Mouse (Mus musculus): ENCODE measurements around the gene Dnm2. TPM values are rescaled to one million over a fixed set of nuclear protein-coding genes. Genes with fewer than 3 reads are reported as not detected.
"Not testable (repeated sequence)": the region's sequence is repeated elsewhere in the genome, so short reads cannot be mapped to it uniquely, and the experiment has no call there.

Dnm2 gene
- polyA plus RNA-seq, 1 experiment from 2014 or later = 53.1 TPM

DNA sequence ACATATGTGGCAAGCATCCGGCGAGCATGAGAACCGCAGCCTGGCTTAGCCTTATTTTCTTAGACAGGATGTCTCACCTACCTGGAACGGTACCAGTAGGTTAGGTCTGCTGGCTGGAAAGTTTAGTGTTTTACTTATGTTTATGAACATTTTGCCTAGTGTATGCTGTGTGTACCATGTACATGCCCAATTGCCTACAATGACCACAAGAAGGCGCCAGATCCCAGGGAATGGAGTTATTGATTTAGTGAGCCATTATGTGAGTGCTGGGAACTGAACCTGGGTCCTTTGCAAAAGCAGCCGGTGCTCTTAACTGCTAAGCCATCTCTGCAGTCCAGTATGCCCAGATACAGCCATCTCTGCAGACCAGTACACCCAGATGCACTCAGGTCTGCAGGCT lies 53.0 kb downstream of the Dnm2 start:
- H3K27ac ChIP-seq (ENCODE audit: low read depth, low read length) = no peak overlapping the region
- peaks cover 58% of the 10 kb centered on the region for H3K36me3 ChIP-seq (ENCODE audit: control insufficient read depth, insufficient read depth, low read length)
- H3K9me3 ChIP-seq (ENCODE audit: control insufficient read depth, low read length) = no peaks in the 10 kb centered on the region
- WGBS = 98% methylated on average over 6 of the region's 6 CpGs
- no peak overlapping the region for H3K9ac ChIP-seq (replicated peaks; ENCODE audit: low read depth, low read length)
- ATAC-seq (ENCODE audit: low read depth) = no peak
- H3K4me1 ChIP-seq (ENCODE audit: control insufficient read depth, insufficient read depth, low read length) = no peaks in the 10 kb centered on the region
- H3K4me3 ChIP-seq (ENCODE audit: low read depth, low read length) = no peak overlapping the region
- H3K4me2 ChIP-seq (ENCODE audit: low read depth, low read length) = no peak overlapping the region
- H3K27me3 ChIP-seq (ENCODE audit: control insufficient read depth, insufficient read depth, low read length) = no peaks in the 10 kb centered on the region

DNA sequence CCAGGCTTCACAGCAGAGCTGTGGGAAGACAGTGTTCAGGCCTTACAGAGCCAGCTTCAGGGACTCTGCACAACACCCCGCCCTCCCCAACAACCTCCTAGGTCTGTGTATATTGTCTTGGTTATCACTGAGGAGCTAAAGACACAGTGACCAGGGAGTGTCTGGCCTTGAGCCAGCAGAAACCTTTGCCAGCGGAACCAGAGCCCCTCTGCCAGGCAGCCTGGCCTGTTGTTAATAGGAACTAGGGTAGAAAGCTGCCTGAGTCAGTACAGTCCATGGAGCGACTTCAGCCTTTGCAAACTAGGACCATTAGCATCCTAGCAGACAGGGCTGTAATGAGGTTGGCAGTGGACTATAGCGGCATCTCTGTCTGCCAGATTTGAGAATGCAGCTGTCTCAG lies 59.4 kb downstream of the Dnm2 start:
- Histone ChIP-seq H3K9me3 (ENCODE audit: control insufficient read depth, low read length) (no peaks in the 10 kb centered on the region), H3K27me3 (ENCODE audit: control insufficient read depth, insufficient read depth, low read length) (no peaks in the 10 kb centered on the region), H3K4me3 (ENCODE audit: low read depth, low read length) (no peak overlapping the region), H3K9ac (replicated peaks; ENCODE audit: low read depth, low read length) (no peak overlapping the region), H3K4me2 (ENCODE audit: low read depth, low read length) (no peak overlapping the region), H3K4me1 (ENCODE audit: control insufficient read depth, insufficient read depth, low read length) (no peaks in the 10 kb centered on the region), H3K27ac (ENCODE audit: low read depth, low read length) (no peak overlapping the region), H3K36me3 (ENCODE audit: control insufficient read depth, insufficient read depth, low read length) (peaks cover 25% of the 10 kb centered on the region)
- no peak for ATAC-seq (ENCODE audit: low read depth)
- WGBS = 86% methylated on average over 4 of the region's 4 CpGs

DNA sequence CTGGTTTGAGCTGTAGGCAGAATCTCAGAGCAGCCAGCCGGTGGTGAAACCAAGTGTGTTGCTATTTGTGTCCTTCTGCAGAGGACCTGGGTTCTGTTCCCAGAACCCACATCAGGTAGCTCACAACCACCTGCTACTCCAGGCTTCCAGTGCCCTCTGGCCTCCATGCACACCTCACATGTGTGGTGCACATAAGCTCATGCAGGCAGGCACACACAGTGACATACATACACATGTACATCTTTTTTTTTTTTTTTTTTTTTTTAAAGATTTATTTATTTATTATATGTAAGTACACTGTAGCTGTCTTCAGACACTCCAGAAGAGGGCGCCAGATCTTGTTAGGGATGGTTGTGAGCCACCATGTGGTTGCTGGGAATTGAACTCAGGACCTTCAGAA lies 63.5 kb downstream of the Dnm2 start:
- ATAC-seq (ENCODE audit: low read depth); H3K9me3 ChIP-seq (ENCODE audit: control insufficient read depth, low read length); H3K4me3 ChIP-seq (ENCODE audit: low read depth, low read length); H3K4me1 ChIP-seq (ENCODE audit: control insufficient read depth, insufficient read depth, low read length); H3K9ac ChIP-seq (replicated peaks; ENCODE audit: low read depth, low read length); H3K27ac ChIP-seq (ENCODE audit: low read depth, low read length); H3K4me2 ChIP-seq (ENCODE audit: low read depth, low read length); H3K27me3 ChIP-seq (ENCODE audit: control insufficient read depth, insufficient read depth, low read length): not testable (repeated sequence)
- WGBS = 100% methylated on average over 1 of the region's 2 CpGs
- H3K36me3 ChIP-seq (ENCODE audit: control insufficient read depth, insufficient read depth, low read length) = peaks cover 23% of the 10 kb centered on the region

DNA sequence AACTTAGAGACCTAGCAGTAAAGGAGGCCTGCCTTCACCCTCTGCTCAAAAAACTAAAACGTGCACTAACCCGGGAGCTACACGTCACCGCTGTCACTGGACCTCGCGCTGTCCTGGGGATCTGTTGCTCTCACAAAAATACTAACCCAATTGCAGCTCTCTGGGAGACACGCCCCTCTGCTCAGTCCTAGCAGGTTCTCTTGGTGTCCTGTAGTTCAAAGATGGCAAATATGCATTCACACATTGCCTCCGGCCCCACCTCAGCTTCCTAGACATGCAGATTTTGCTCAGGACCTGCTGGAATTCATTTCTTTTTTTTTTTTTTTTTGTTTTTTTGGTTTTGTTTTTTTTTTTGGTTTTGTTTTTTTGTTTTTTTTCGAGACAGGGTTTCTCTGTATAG lies 66.0 kb downstream of the Dnm2 start:
- Histone ChIP-seq H3K4me2 (ENCODE audit: low read depth, low read length) (no peak overlapping the region), H3K9ac (replicated peaks; ENCODE audit: low read depth, low read length) (no peak overlapping the region), H3K27me3 (ENCODE audit: control insufficient read depth, insufficient read depth, low read length) (no peaks in the 10 kb centered on the region), H3K4me1 (ENCODE audit: control insufficient read depth, insufficient read depth, low read length) (no peaks in the 10 kb centered on the region), H3K27ac (ENCODE audit: low read depth, low read length) (no peak overlapping the region), H3K36me3 (ENCODE audit: control insufficient read depth, insufficient read depth, low read length) (peaks cover 15% of the 10 kb centered on the region), H3K4me3 (ENCODE audit: low read depth, low read length) (no peak overlapping the region), H3K9me3 (ENCODE audit: control insufficient read depth, low read length) (no peaks in the 10 kb centered on the region)
- 88% methylated on average over 9 of the region's 9 CpGs for WGBS
- ATAC-seq (ENCODE audit: low read depth) = no peak

DNA sequence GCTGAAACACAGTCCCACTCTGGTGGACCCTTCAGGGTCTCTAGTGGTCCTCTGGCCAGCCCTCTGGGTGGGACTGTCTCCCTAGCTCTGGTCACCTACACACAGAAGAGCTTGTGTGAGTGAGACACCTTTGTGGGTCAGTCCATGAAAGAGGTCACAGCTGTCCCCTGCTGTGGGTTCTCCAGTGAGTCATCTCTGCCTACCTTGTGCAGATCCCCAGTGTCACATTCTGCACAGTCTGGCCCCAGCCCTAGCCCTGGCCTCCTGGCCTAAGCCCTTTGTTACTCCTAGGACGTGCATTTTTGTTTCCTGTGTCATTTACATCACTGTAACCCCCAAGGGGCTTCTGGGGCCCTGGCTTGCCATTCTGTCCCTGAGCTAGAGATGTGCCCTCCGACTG lies 69.2 kb downstream of the Dnm2 start:
- no peaks in the 10 kb centered on the region for H3K27me3 ChIP-seq (ENCODE audit: control insufficient read depth, insufficient read depth, low read length)
- no peak overlapping the region for H3K27ac ChIP-seq (ENCODE audit: low read depth, low read length)
- H3K36me3 ChIP-seq (ENCODE audit: control insufficient read depth, insufficient read depth, low read length) = peaks cover 11% of the 10 kb centered on the region; the same call in 1 of the 2 replicates
- WGBS = 50% methylated on average over 2 of the region's 2 CpGs
- H3K9me3 ChIP-seq (ENCODE audit: control insufficient read depth, low read length) = no peaks in the 10 kb centered on the region
- no peak for ATAC-seq (ENCODE audit: low read depth)
- no peaks in the 10 kb centered on the region for H3K4me1 ChIP-seq (ENCODE audit: control insufficient read depth, insufficient read depth, low read length)
- no peak overlapping the region for H3K9ac ChIP-seq (replicated peaks; ENCODE audit: low read depth, low read length)
- no peak overlapping the region for H3K4me3 ChIP-seq (ENCODE audit: low read depth, low read length)
- H3K4me2 ChIP-seq (ENCODE audit: low read depth, low read length) = no peak overlapping the region

DNA sequence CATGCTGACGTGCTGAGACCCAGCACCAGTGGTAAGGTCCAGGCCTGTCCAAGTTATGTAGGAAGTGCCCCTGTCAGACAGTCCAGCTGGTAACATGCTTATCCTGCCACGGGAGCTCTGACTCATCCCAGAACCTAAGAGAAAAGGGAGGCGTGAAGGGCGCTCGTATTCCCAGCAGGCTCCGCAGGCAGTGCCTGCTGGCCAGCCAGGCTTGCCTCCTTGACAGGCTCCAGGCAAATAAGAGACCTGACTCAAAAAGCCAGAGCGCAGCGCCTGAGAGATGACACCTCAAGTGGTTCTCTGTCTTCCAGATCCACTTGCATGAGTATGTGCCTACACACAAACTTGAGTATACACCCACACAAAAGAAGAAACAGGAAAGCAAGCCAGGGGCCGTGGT lies 70.0 kb downstream of the Dnm2 start:
- no peak overlapping the region for H3K9ac ChIP-seq (replicated peaks; ENCODE audit: low read depth, low read length)
- no peaks in the 10 kb centered on the region for H3K4me1 ChIP-seq (ENCODE audit: control insufficient read depth, insufficient read depth, low read length)
- no peak overlapping the region for H3K4me3 ChIP-seq (ENCODE audit: low read depth, low read length)
- H3K9me3 ChIP-seq (ENCODE audit: control insufficient read depth, low read length) = no peaks in the 10 kb centered on the region
- H3K4me2 ChIP-seq (ENCODE audit: low read depth, low read length) = no peak overlapping the region
- H3K27ac ChIP-seq (ENCODE audit: low read depth, low read length) = no peak overlapping the region
- peaks cover 11% of the 10 kb centered on the region; the same call in 1 of the 2 replicates for H3K36me3 ChIP-seq (ENCODE audit: control insufficient read depth, insufficient read depth, low read length)
- no peaks in the 10 kb centered on the region for H3K27me3 ChIP-seq (ENCODE audit: control insufficient read depth, insufficient read depth, low read length)
- no peak for ATAC-seq (ENCODE audit: low read depth)
- WGBS = 83% methylated on average over 9 of the region's 9 CpGs

DNA sequence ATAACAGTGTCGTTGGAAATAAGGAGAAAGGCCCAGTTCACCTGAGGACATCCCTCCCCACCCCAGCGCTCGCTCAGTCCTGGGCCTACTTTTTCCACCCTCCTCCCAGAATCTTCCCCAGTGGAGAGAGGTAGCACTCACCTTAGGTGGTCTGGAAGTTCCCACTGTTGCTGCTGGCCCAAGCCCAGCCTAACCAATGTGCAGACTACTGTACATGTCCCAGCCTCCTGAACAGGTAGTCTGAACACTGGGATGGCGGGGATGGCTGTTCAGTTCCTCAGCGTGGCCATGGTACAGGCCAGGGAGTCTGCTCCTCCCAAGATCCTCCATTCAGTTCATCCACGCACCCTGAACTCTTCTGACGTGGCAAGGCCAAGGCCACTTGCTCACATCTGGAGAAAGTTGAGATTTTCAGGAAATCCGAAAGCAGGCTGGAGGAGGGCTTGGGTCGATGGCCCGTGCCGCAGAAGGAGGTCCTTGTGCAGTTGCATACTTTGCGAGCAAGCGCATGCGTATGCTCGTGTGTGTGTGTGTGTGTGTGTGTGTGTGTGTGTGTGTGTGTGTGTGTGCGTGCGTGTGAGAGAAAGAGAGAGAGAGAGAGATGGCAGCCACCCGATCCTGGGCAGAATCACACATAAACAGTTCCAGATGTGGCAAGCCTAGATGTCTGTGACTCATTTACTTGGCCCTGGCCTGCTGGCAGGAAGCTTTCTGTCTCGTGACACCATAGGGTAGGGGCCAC lies 71.8 kb downstream of the Dnm2 start:
- Histone ChIP-seq H3K9ac (replicated peaks; ENCODE audit: low read depth, low read length) (no peak overlapping the region), H3K4me2 (ENCODE audit: low read depth, low read length) (no peak overlapping the region), H3K4me3 (ENCODE audit: low read depth, low read length) (no peak overlapping the region), H3K27me3 (ENCODE audit: control insufficient read depth, insufficient read depth, low read length) (no peaks in the 10 kb centered on the region), H3K9me3 (ENCODE audit: control insufficient read depth, low read length) (no peaks in the 10 kb centered on the region), H3K27ac (ENCODE audit: low read depth, low read length) (no peak overlapping the region), H3K36me3 (ENCODE audit: control insufficient read depth, insufficient read depth, low read length) (peaks cover 11% of the 10 kb centered on the region; the same call in 1 of the 2 replicates), H3K4me1 (ENCODE audit: control insufficient read depth, insufficient read depth, low read length) (no peaks in the 10 kb centered on the region)
- 83% methylated on average over 19 of the region's 19 CpGs for WGBS
- no peak for ATAC-seq (ENCODE audit: low read depth)

DNA sequence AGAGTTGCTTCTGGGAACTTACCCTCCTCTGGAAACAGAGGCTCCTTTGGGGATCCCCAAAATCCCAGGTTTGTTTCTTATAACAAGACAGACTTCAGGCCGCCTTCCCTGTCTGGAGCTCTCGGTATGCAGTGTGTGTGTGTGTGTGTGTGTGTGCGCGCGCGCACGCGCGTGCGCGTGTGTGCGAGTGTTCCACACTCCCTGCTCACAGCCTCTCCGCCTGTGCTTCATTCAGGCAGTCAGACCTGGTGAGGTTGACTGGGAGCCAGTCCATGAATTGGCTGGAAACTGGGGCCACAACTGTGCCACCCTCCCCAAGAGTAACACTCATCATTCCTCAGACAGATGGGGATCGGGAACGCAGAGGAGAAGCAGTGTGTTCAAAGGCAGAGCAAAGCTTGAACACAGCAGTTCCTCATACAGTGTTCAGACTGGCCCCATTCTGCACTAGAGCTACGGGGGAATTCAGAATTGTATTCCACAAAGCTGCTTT lies 72.4 kb downstream of the Dnm2 start:
- no peaks in the 10 kb centered on the region for H3K27me3 ChIP-seq (ENCODE audit: control insufficient read depth, insufficient read depth, low read length)
- H3K4me3 ChIP-seq (ENCODE audit: low read depth, low read length) = no peak overlapping the region
- whole genome bisulfite sequencing = 92% methylated on average over 16 of the region's 16 CpGs
- H3K36me3 ChIP-seq (ENCODE audit: control insufficient read depth, insufficient read depth, low read length) = peaks cover 6% of the 10 kb centered on the region; the same call in 1 of the 2 replicates
- peak overlapping the region; percentile 5; the same call in 1 of the 2 replicates for H3K27ac ChIP-seq (ENCODE audit: low read depth, low read length)
- no peak overlapping the region for H3K4me2 ChIP-seq (ENCODE audit: low read depth, low read length)
- ATAC-seq (ENCODE audit: low read depth) = no peak
- H3K9ac ChIP-seq (replicated peaks; ENCODE audit: low read depth, low read length) = no peak overlapping the region
- H3K4me1 ChIP-seq (ENCODE audit: control insufficient read depth, insufficient read depth, low read length) = no peaks in the 10 kb centered on the region
- H3K9me3 ChIP-seq (ENCODE audit: control insufficient read depth, low read length) = no peaks in the 10 kb centered on the region

DNA sequence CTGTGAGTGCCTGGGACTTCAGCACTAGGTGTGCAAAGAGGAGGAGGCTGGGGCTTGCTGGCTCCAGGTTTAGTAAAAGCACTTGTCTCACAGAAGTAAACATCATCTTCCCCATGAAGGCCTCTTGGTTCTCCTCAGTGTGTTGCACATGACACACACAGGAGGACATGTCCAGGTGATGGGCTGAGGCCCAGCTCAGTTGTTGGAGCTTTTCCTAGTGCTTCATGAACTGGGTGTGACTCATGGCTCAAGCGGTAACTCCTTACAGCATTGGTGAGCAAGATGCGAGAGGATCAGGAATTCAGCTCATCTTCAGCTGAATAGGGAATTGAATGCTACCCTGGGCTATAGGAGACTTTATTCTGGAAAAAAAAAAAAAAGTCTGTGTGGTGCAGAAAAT lies 73.0 kb downstream of the Dnm2 start:
- Histone ChIP-seq H3K4me3 (ENCODE audit: low read depth, low read length) (no peak overlapping the region), H3K4me2 (ENCODE audit: low read depth, low read length) (no peak overlapping the region), H3K4me1 (ENCODE audit: control insufficient read depth, insufficient read depth, low read length) (no peaks in the 10 kb centered on the region), H3K36me3 (ENCODE audit: control insufficient read depth, insufficient read depth, low read length) (0 out of 2 replicates have a peak, but pooled peaks cover 3% of the 10 kb centered on the region), H3K27me3 (ENCODE audit: control insufficient read depth, insufficient read depth, low read length) (no peaks in the 10 kb centered on the region), H3K9ac (replicated peaks; ENCODE audit: low read depth, low read length) (no peak overlapping the region), H3K9me3 (ENCODE audit: control insufficient read depth, low read length) (no peaks in the 10 kb centered on the region), H3K27ac (ENCODE audit: low read depth, low read length) (no peak overlapping the region)
- ATAC-seq (ENCODE audit: low read depth) = no peak
- 95% methylated on average over 2 of the region's 2 CpGs for WGBS

Measured in neural tube, embryonic 14.5 days (tissue).